Mouse (Mus musculus) small intestine, adult 2 months (tissue): ENCODE results near the gene 2310039H08Rik. TPM values are rescaled to one million over a fixed set of nuclear protein-coding genes. Genes with fewer than 3 reads are reported as not detected.
A peak's percentile ranks its signal among the peaks of the same experiment; 100 is the strongest.

Experiments
- H3K27ac ChIP-seq: fragments of 200-500 bp; 2 replicates; pipeline ENCODE4 v1.5.1; 2012; ENCODE audit warnings: low read depth, low read length, control low read depth, inconsistent platforms; ENCODE audit not compliant: insufficient read depth
- H3K27me3 ChIP-seq: fragments of 200-500 bp; 2 replicates; pipeline ENCODE4 v1.6.1; 2012; ENCODE audit warnings: mild to moderate bottlenecking, moderate library complexity, low read length, inconsistent platforms; ENCODE audit not compliant: control insufficient read depth, insufficient read depth
- H3K36me3 ChIP-seq: fragments of 200-500 bp; 2 replicates; pipeline ENCODE4 v1.6.1; 2012; ENCODE audit warnings: mild to moderate bottlenecking, low read length, control low read depth, inconsistent platforms; ENCODE audit not compliant: control insufficient read depth, insufficient read depth
- H3K4me1 ChIP-seq: fragments of 200-500 bp; 2 replicates; pipeline ENCODE4 v1.6.1; 2012; ENCODE audit warnings: low read length, inconsistent platforms, mixed read lengths; ENCODE audit not compliant: control insufficient read depth, insufficient read depth, insufficient read length
- H3K4me3 ChIP-seq: fragments of 200-500 bp; 2 replicates; pipeline ENCODE4 v1.5.1; 2012; ENCODE audit warnings: low read depth, mild to moderate bottlenecking, control low read depth, inconsistent platforms, low read length, moderate library complexity
- CTCF ChIP-seq: fragments of 200-500 bp; IDR thresholded peaks from 2 replicates; pipeline ENCODE4 v1.5.1; 2012; ENCODE audit warnings: low read depth, mild to moderate bottlenecking, control low read depth, inconsistent platforms, low read length, moderate library complexity, mixed read lengths; ENCODE audit not compliant: insufficient replicate concordance, insufficient read length; ENCODE audit errors: extremely low read depth
- POLR2A ChIP-seq: fragments of 200-500 bp; IDR thresholded peaks from 2 replicates; pipeline ENCODE4 v1.6.1; 2012; ENCODE audit warnings: low read depth, mild to moderate bottlenecking, control low read depth, inconsistent platforms, low read length, moderate library complexity
- WGBS: fragments of 180-500 bp; shearing (Covaris S2); methylation state at CpG from one replicate; pipeline ENCODE4 v1.1.7; 2018; 5-methylcytosine and 5-hydroxymethylcytosine counted together
- polyA plus RNA-seq: library from polyadenylated mRNA; depleted of rRNA; stranded (reverse); fragments of >200 nt; gene quantifications from 2 replicates; pipeline ENCODE4 v1.2.3, GENCODE M21; 2012

2310039H08Rik gene
- polyA plus RNA-seq, 1 experiment: 107 TPM

DNA sequence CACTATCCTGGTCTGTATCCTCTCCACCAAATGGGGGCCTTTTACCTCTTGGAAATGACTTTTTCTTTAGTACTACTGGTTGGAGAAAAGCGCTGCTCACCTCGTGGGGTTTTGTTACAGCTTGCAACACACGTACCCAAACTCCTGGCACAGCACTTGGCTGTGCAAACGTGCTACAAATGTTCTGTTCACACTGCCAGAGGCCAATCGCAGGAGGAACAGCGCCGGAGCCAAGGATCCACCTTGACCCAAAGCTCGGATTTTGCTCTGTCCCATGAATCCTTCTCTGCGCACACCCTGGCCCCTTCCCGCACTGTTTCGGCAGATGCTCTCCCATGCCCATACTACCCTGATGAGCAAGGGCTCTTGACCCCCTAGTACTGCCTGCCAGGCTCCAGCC, 43.9 kb upstream of the 2310039H08Rik start:
- no peaks in the 10 kb centered on the region for H3K27me3 ChIP-seq
- TF ChIP-seq POLR2A (no peak), CTCF (no peak)
- H3K27ac ChIP-seq: no peak overlapping the region
- H3K36me3 ChIP-seq: peaks cover 8% of the 10 kb centered on the region
- peak overlapping the region; percentile 54 for H3K4me3 ChIP-seq
- WGBS: 34% methylated on average over 11 of the region's 11 CpGs
- H3K4me1 ChIP-seq: peaks cover 7% of the 10 kb centered on the region

GRCm38 (mm10) chr17:46728904-46729318, 43.5 kb upstream of the 2310039H08Rik start, which contains the start of gene Gnmt:
TSS of gene Gnmt (minus strand) at chr17:46729168.
- 11% methylated on average over 24 of the region's 24 CpGs for WGBS
- TF ChIP-seq POLR2A (no peak), CTCF (no peak)
- peak within 1 kb of the TSS; percentile 54 for H3K4me3 ChIP-seq
- H3K27ac ChIP-seq: no peak within 1 kb of the TSS
- no peaks in the 10 kb centered on the region for H3K27me3 ChIP-seq
- peaks cover 7% of the 10 kb centered on the region for H3K4me1 ChIP-seq
- peaks cover 4% of the 10 kb centered on the region for H3K36me3 ChIP-seq

DNA sequence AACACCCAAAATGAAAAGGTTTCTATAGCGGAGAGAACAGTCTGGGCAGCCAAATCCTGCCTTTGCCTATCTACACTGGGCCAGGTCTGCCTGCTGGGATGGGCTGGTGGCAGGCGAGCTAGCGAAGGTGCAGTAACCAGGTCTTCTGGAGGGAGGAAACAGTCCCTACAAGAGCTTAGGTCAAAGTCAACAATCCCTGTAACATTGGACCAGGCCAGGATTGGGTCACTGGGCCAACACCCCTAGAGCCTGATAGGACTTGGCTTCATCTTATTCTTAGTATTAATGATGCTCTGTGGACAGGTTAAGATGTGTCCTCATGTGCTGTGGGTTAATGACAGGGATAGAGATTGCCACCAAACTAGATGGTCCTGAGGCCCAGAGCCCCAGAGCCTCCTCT, 38.4 kb upstream of the 2310039H08Rik start:
- Histone ChIP-seq H3K27ac (no peak overlapping the region), H3K4me1 (no peaks in the 10 kb centered on the region; the same call in 1 of the 2 replicates), H3K4me3 (no peak overlapping the region), H3K27me3 (no peaks in the 10 kb centered on the region), H3K36me3 (peaks cover 5% of the 10 kb centered on the region; the same call in 1 of the 2 replicates)
- TF ChIP-seq POLR2A (no peak), CTCF (no peak)
- WGBS: 76% methylated on average over 3 of the region's 3 CpGs

DNA sequence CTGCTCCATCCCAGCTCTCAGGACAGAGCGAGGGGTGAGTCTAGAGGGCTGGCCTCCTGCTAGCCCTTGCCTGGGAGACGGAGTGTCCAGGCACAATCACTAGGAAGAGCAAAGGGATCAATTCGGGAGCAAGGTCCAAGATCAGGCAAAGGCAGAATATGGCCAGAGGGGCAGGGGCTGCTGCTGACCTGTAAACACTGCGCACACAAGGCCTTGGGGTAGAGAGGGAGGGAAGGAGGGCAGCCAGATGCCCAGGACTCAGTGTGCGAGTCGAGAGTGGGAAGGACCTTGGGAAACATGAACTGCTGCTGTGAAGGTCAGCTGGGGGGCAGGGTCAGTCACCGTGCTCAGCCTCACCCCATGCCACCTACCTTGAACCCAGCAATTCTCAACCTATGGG, 37.1 kb upstream of the 2310039H08Rik start:
- no peak for TF ChIP-seq CTCF
- TF ChIP-seq POLR2A: no peak
- Histone ChIP-seq H3K27me3 (no peaks in the 10 kb centered on the region), H3K36me3 (peaks cover 5% of the 10 kb centered on the region; the same call in 1 of the 2 replicates), H3K27ac (no peak overlapping the region), H3K4me3 (no peak overlapping the region), H3K4me1 (no peaks in the 10 kb centered on the region; the same call in 1 of the 2 replicates)
- WGBS: 85% methylated on average over 7 of the region's 7 CpGs

- WGBS: 75% methylated on average over 10 of the region's 10 CpGs
- peaks cover 7% of the 10 kb centered on the region; the same call in 1 of the 2 replicates for H3K36me3 ChIP-seq
- H3K4me3 ChIP-seq: no peak overlapping the region
- H3K4me1 ChIP-seq: no peaks in the 10 kb centered on the region; the same call in 1 of the 2 replicates
- peak; percentile 57 for TF ChIP-seq CTCF
- no peak for TF ChIP-seq POLR2A
- no peaks in the 10 kb centered on the region for H3K27me3 ChIP-seq
- no peak overlapping the region for H3K27ac ChIP-seq
Observed at GRCm38 (mm10) chr17:46736160-46736559, 36.3 kb upstream of the 2310039H08Rik start.

- 94% methylated on average over 6 of the region's 6 CpGs for WGBS
Observed at GRCm38 (mm10) chr17:46741305-46741704, 31.1 kb upstream of the 2310039H08Rik start.

GRCm38 (mm10) chr17:46742986-46743385, 29.4 kb upstream of the 2310039H08Rik start:
- Histone ChIP-seq H3K27me3 (no peaks in the 10 kb centered on the region), H3K27ac (no peak overlapping the region), H3K4me1 (no peaks in the 10 kb centered on the region), H3K4me3 (no peak overlapping the region), H3K36me3 (peaks cover 25% of the 10 kb centered on the region)
- TF ChIP-seq POLR2A: no peak
- 87% methylated on average over 9 of the region's 9 CpGs for WGBS

More at GRCm38 (mm10) chr17:46741305-46741704, 31.1 kb upstream of the 2310039H08Rik start:
- Histone ChIP-seq H3K27me3 (no peaks in the 10 kb centered on the region), H3K4me3 (no peak overlapping the region), H3K4me1 (no peaks in the 10 kb centered on the region), H3K27ac (no peak overlapping the region), H3K36me3 (peaks cover 21% of the 10 kb centered on the region)
- TF ChIP-seq POLR2A (no peak), CTCF (no peak)

- TF ChIP-seq CTCF: no peak
- no peak for TF ChIP-seq POLR2A
- WGBS: 83% methylated on average over 2 of the region's 2 CpGs
Observed at GRCm38 (mm10) chr17:46745506-46745905, 26.9 kb upstream of the 2310039H08Rik start.

More at GRCm38 (mm10) chr17:46745506-46745905, 26.9 kb upstream of the 2310039H08Rik start:
- Histone ChIP-seq H3K4me1 (no peaks in the 10 kb centered on the region), H3K27me3 (no peaks in the 10 kb centered on the region), H3K4me3 (no peak overlapping the region), H3K27ac (no peak overlapping the region), H3K36me3 (peaks cover 25% of the 10 kb centered on the region)
